12 mouse cellular contexts compared by ENCODE assay signal in the genomic region with DNA sequence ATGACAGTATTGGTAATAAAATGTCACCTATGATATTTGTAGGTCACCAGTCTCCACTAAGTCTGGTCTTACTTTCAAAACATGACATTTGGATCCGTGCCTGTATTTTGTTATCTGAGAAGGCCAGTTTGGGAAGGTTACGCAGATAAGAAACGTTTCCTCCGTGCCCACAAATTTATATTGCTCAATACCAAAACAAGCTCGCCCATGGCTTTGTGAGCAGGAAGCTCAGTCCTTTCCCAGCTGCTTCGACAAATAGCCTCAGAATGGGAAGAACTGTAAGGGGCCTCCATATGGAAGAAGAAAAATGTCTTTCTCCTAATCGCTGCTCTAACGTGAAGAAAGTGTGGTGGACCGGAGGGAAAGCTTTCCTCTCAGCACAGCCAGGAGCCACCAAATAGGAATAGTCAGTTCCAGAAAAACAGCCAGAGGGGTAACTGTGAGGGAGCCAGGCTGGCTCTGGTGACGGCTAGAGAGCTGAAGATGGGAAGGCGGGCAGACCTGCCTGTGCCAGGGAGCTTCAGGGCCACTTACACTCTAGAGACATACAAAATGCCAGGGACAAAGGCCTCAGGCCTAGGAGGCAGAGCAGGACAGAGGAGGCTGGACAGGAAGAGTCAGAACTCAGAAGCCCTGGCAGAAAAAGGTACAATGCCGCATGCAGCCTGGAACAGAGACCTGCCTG. TPM values are rescaled to one million over a fixed set of nuclear protein-coding genes. Genes with fewer than 3 reads are reported as not detected.
DNase-seq lines count a peak whose midpoint lies in the region; ATAC-seq and TF ChIP-seq lines count a peak whose summit lies in the region.
"Had no signal": no experiment of that assay in that cellular context is flagged by ENCODE, and none has a peak within 500 bp of the region (broad histone marks: within the 10 kb centered on the region; RNA-seq: fewer than 3 reads in every experiment).

No protein-coding gene starts in this region.

- WGBS in heart, embryonic 11.5 days (ENCODE audit: insufficient replicate concordance) = 53% methylated on average over 12 of the region's 12 CpGs
- 13% methylated on average over 12 of the region's 12 CpGs for WGBS in liver, embryonic 15.5 days (ENCODE audit: insufficient replicate concordance)
- 77% methylated on average over 12 of the region's 12 CpGs for whole genome bisulfite sequencing in neural tube, embryonic 15.5 days

- TF ChIP-seq RAD21 in MEL (IDR thresholded peaks at IDR 0.05; ENCODE audit: low read depth, low read length) = no peak

- peak; percentile 98 to 99 for TF ChIP-seq EP300 in MEL (IDR thresholded peaks at IDR 0.05; ENCODE audit: low read depth in 1 of 2, low read length in 2 of 2)

- DNase-seq in heart, postnatal 4 days = peak; percentile 3
- peak; percentile 86 for DNase-seq in MEL (ENCODE audit: low read depth, low spot score)
- DNase-seq in urinary bladder, postnatal 25 days (ENCODE audit: low spot score) = no peak
- no peak for DNase-seq in right cerebral cortex, postnatal 36 days (ENCODE audit: low spot score in 2 of 2)
- DNase-seq: gastrocnemius, postnatal 25 days; right cerebral cortex, adult 18-20 months had no signal

- no peaks in the 10 kb centered on the region for H3K36me3 ChIP-seq in heart, embryonic 11.5 days (ENCODE audit: control insufficient read depth, insufficient read depth, low read length)
- peaks cover 0 to 20% of the 10 kb centered on the region in 2 experiments; a peak in 2 of 4 replicates for H3K36me3 ChIP-seq in MEL (ENCODE audit: control insufficient read depth in 1 of 2, insufficient read depth in 2 of 2, low read length in 2 of 2)
- H3K36me3 ChIP-seq in liver, embryonic 15.5 days (replicated peaks) = peaks cover 86% of the 10 kb centered on the region
- H3K36me3 ChIP-seq in neural tube, embryonic 15.5 days = peaks cover 4% of the 10 kb centered on the region; the same call in 1 of the 2 replicates
- H3K36me3 ChIP-seq: embryonic facial prominence, embryonic 15.5 days had no signal

- no peak for TF ChIP-seq CTCF in MEL (IDR thresholded peaks at IDR 0.05 in 2 of 3, conservative IDR thresholded peaks at IDR 0.05 in 1 of 3; ENCODE audit: control insufficient read depth in 1 of 3, insufficient read depth in 1 of 3, low read depth in 2 of 3, low read length in 3 of 3, poor library complexity in 1 of 3, severe bottlenecking in 1 of 3)

- H3K9ac ChIP-seq in heart, embryonic 11.5 days (ENCODE audit: low read depth, low read length) = no peak overlapping the region
- peak overlapping the region; percentile 0 for H3K9ac ChIP-seq in MEL (ENCODE audit: control insufficient read depth, low read depth, low read length, poor library complexity, severe bottlenecking)
- peak overlapping the region; percentile 51 for H3K9ac ChIP-seq in liver, embryonic 15.5 days
- no peak overlapping the region for H3K9ac ChIP-seq in neural tube, embryonic 15.5 days (replicated peaks)
- H3K9ac ChIP-seq: embryonic facial prominence, embryonic 15.5 days had no signal

- no peak for TF ChIP-seq POLR2A in MEL (IDR thresholded peaks at IDR 0.05; ENCODE audit: control insufficient read depth in 1 of 2, insufficient read depth in 1 of 2, low read depth in 1 of 2, low read length in 2 of 2, poor library complexity in 1 of 2)

- no peak overlapping the region for H3K4me2 ChIP-seq in heart, embryonic 11.5 days
- peak overlapping the region; percentile 63 for H3K4me2 ChIP-seq in liver, embryonic 15.5 days
- H3K4me2 ChIP-seq in neural tube, embryonic 15.5 days = no peak overlapping the region
- H3K4me2 ChIP-seq: embryonic facial prominence, embryonic 15.5 days had no signal

- ATAC-seq in heart, embryonic 11.5 days (replicated peaks; ENCODE audit: insufficient number of reproducible peaks, low FRiP score, low TSS enrichment) = no peak
- peak; percentile 85 for ATAC-seq in liver, embryonic 15.5 days (ENCODE audit: insufficient read depth)
- no peak for ATAC-seq in neural tube, embryonic 15.5 days (ENCODE audit: low FRiP score)
- ATAC-seq: intestine, postnatal 0 days had no signal

- no peak overlapping the region for H3K4me3 ChIP-seq in heart, embryonic 11.5 days (ENCODE audit: low read depth, low read length)
- H3K4me3 ChIP-seq in MEL (ENCODE audit: control insufficient read depth in 1 of 2, insufficient read depth in 1 of 2, low read depth in 2 of 2, low read length in 2 of 2) = 0 out of 4 replicates have a peak overlapping the region, but pooled peaks have one; percentile 0 to 9
- no peak overlapping the region for H3K4me3 ChIP-seq in brown adipose tissue, adult 24 weeks (ENCODE audit: insufficient read depth, low read depth, low read length)
- peak overlapping the region; percentile 40 for H3K4me3 ChIP-seq in liver, embryonic 15.5 days (replicated peaks)
- H3K4me3 ChIP-seq in neural tube, embryonic 15.5 days (replicated peaks) = no peak overlapping the region
- H3K4me3 ChIP-seq: embryonic facial prominence, embryonic 15.5 days had no signal

- H3K27ac ChIP-seq in heart, embryonic 11.5 days (ENCODE audit: low read depth, low read length) = no peak overlapping the region
- H3K27ac ChIP-seq in MEL (ENCODE audit: control insufficient read depth, low read depth, low read length) = peak overlapping the region; percentile 15
- H3K27ac ChIP-seq in brown adipose tissue, adult 24 weeks (replicated peaks; ENCODE audit: low read depth, low read length) = peak overlapping the region; percentile 51
- H3K27ac ChIP-seq in liver, embryonic 15.5 days (replicated peaks) = peak overlapping the region; percentile 98
- no peak overlapping the region for H3K27ac ChIP-seq in neural tube, embryonic 15.5 days (replicated peaks)
- H3K27ac ChIP-seq: embryonic facial prominence, embryonic 15.5 days had no signal

- H3K4me1 ChIP-seq in heart, embryonic 11.5 days (ENCODE audit: control insufficient read depth, insufficient read depth, low read length) = peaks cover 18% of the 10 kb centered on the region
- peaks cover 23 to 37% of the 10 kb centered on the region in 2 experiments for H3K4me1 ChIP-seq in MEL (ENCODE audit: control insufficient read depth in 1 of 2, insufficient read depth in 2 of 2, low read length in 2 of 2)
- peaks cover 8% of the 10 kb centered on the region for H3K4me1 ChIP-seq in brown adipose tissue, adult 24 weeks (ENCODE audit: control insufficient read depth, insufficient read depth, insufficient read length, low read length)
- H3K4me1 ChIP-seq in liver, embryonic 15.5 days (replicated peaks) = peaks cover 66% of the 10 kb centered on the region
- 0 out of 2 replicates have a peak, but pooled peaks cover 12% of the 10 kb centered on the region for H3K4me1 ChIP-seq in neural tube, embryonic 15.5 days

- no peaks in the 10 kb centered on the region for H3K79me2 ChIP-seq in MEL (ENCODE audit: control insufficient read depth, insufficient read depth, low read length, poor library complexity)

- H3K27me3 ChIP-seq in heart, embryonic 11.5 days (ENCODE audit: control insufficient read depth, insufficient read depth, low read length) = peaks cover 26% of the 10 kb centered on the region
- no peaks in the 10 kb centered on the region for H3K27me3 ChIP-seq in MEL (ENCODE audit: control insufficient read depth in 1 of 2, insufficient read depth in 2 of 2, low read length in 2 of 2)
- H3K27me3 ChIP-seq in liver, embryonic 15.5 days = no peaks in the 10 kb centered on the region
- H3K27me3 ChIP-seq in neural tube, embryonic 15.5 days (replicated peaks) = no peaks in the 10 kb centered on the region
- H3K27me3 ChIP-seq: embryonic facial prominence, embryonic 15.5 days had no signal

- no peaks in the 10 kb centered on the region for H3K9me3 ChIP-seq in heart, embryonic 11.5 days (replicated peaks; ENCODE audit: control insufficient read depth, low read length)
- no peaks in the 10 kb centered on the region for H3K9me3 ChIP-seq in MEL (replicated peaks; ENCODE audit: insufficient read depth, low read length)
- H3K9me3 ChIP-seq in liver, embryonic 15.5 days (replicated peaks) = no peaks in the 10 kb centered on the region
- no peaks in the 10 kb centered on the region for H3K9me3 ChIP-seq in neural tube, embryonic 15.5 days (replicated peaks)
- H3K9me3 ChIP-seq: embryonic facial prominence, embryonic 15.5 days had no signal

TF ChIP-seq in MEL, 35 proteins besides CTCF, POLR2A, EP300 and RAD21 (continues in another document):
- TF ChIP-seq TBP (IDR thresholded peaks at IDR 0.05; ENCODE audit: low read depth, low read length) = no peak
- no peak for TF ChIP-seq USF2 (IDR thresholded peaks at IDR 0.05; ENCODE audit: borderline replicate concordance in 1 of 2, insufficient read depth in 1 of 2, low read depth in 1 of 2, low read length in 2 of 2)
- no peak for TF ChIP-seq MAX (IDR thresholded peaks at IDR 0.05; ENCODE audit: low read length)
- TF ChIP-seq SIN3A (IDR thresholded peaks at IDR 0.05; ENCODE audit: low read length) = peak; percentile 92
- TF ChIP-seq JUND (IDR thresholded peaks at IDR 0.05; ENCODE audit: low read depth, low read length) = 0 out of 2 replicates have a peak, but pooled peaks have one; percentile 8
- peak; percentile 92 for TF ChIP-seq RCOR1 (IDR thresholded peaks at IDR 0.05; ENCODE audit: low read depth, low read length)
- TF ChIP-seq TCF12 (IDR thresholded peaks at IDR 0.05; ENCODE audit: low read depth, low read length) = peak; percentile 99
- peak; percentile 21; the same call in 1 of the 2 replicates for TF ChIP-seq CHD2 (IDR thresholded peaks at IDR 0.05; ENCODE audit: low read length)
- peak; percentile 73 for TF ChIP-seq MXI1 (IDR thresholded peaks at IDR 0.05; ENCODE audit: low read depth, low read length)
- no peak for TF ChIP-seq USF1 (IDR thresholded peaks at IDR 0.05; ENCODE audit: low read depth, low read length)
- TF ChIP-seq ELF1 (IDR thresholded peaks at IDR 0.05; ENCODE audit: low read depth, low read length) = peak; percentile 48; the same call in 1 of the 2 replicates
- peak; percentile 99 for TF ChIP-seq ETS1 (IDR thresholded peaks at IDR 0.05; ENCODE audit: low read depth, low read length)
- TF ChIP-seq ZKSCAN1 (IDR thresholded peaks at IDR 0.05; ENCODE audit: low read depth, low read length) = no peak
- no peak for TF ChIP-seq E2F4 (IDR thresholded peaks at IDR 0.05; ENCODE audit: borderline replicate concordance, low read depth, low read length)
- TF ChIP-seq UBTF (IDR thresholded peaks at IDR 0.05; ENCODE audit: borderline replicate concordance, insufficient read depth, low read depth, low read length) = no peak
- no peak for TF ChIP-seq ZC3H11A (IDR thresholded peaks at IDR 0.05; ENCODE audit: low read depth, low read length)

RNA-seq across cellular contexts. Expression of a gene that starts 24.4 kb away (rescaled TPM):
- 1 to 10 TPM; 1.0 to 1.3 TPM for total RNA-seq in heart, postnatal 4 days (2021)
- 1.4 and 5.0 TPM in 2 replicates for polyA plus RNA-seq in heart, embryonic 11.5 days (2014; fragmentation: Nextera tagmentation; extraction: Ambion mirVana)
- 0.42 and 0.54 TPM in 2 replicates for total RNA-seq in MEL (2012; rRNA removed)
- 1 to 10 TPM in 1 of 2 experiments, not detected in 1; 2.0 TPM for polyA plus RNA-seq in MEL (2012; ENCODE audit: insufficient read depth in 1 of 2, insufficient read length in 2 of 2, low read depth in 1 of 2, low replicate concordance in 2 of 2, missing spikeins in 1 of 2)
- 2.0 and 4.1 TPM in 2 replicates for polyA plus RNA-seq in brown adipose tissue, adult 24 weeks (2012; ENCODE audit: insufficient read depth, insufficient read length, missing spikeins)
- polyA plus RNA-seq in liver, embryonic 15.5 days (2015; fragmentation: Nextera tagmentation; extraction: Ambion mirVana) = 41.8 and 42.3 TPM in 2 replicates
- 6.5 and 7.0 TPM in 2 replicates for polyA plus RNA-seq in neural tube, embryonic 15.5 days (2015; fragmentation: Nextera tagmentation; extraction: Ambion mirVana)

Comparison
In these comparisons a context has a peak if more than half of its experiments do, and no peak if none do; other contexts are left out.
1. DNase-seq: peak in heart, postnatal 4 days (single experiment) and MEL (single experiment); none in urinary bladder, postnatal 25 days (single experiment) and right cerebral cortex, postnatal 36 days (0 of 2).
2. H3K27ac ChIP-seq: peak in MEL (single experiment), brown adipose tissue, adult 24 weeks (single experiment) and liver, embryonic 15.5 days (single experiment); none in heart, embryonic 11.5 days (single experiment) and neural tube, embryonic 15.5 days (single experiment).
3. H3K4me3 ChIP-seq: peak in MEL (2 of 2) and liver, embryonic 15.5 days (single experiment); none in heart, embryonic 11.5 days (single experiment), brown adipose tissue, adult 24 weeks (single experiment) and neural tube, embryonic 15.5 days (single experiment).
4. H3K9ac ChIP-seq: peak in MEL (single experiment) and liver, embryonic 15.5 days (single experiment); none in heart, embryonic 11.5 days (single experiment) and neural tube, embryonic 15.5 days (single experiment).